Mouse (Mus musculus) MEL (cell line): ENCODE results near the gene Far2. TPM values are rescaled to one million over a fixed set of nuclear protein-coding genes. Genes with fewer than 3 reads are reported as not detected.

Experiments
- DNase-seq: peaks from one replicate; pipeline ENCODE4 v3.0.0; 2011; ENCODE audit warnings: low read depth, low spot score
- H3K27ac ChIP-seq: 2 replicates; pipeline ENCODE4 v1.5.1; 2012; ENCODE audit warnings: low read depth, mild to moderate bottlenecking, control low read depth, low read length, moderate library complexity; ENCODE audit not compliant: control insufficient read depth
- H3K27me3 ChIP-seq, 2 experiments: fragments of 150-350 bp in 1 of 2; sonication (generic) in 1 of 2; 2 replicates each; pipeline ENCODE4 v1.6.1; 2012; ENCODE audit warnings: low read length in 2 of 2, mild to moderate bottlenecking in 2 of 2, improper control_type of control experiment in 1 of 2, moderate library complexity in 1 of 2; ENCODE audit not compliant: insufficient read depth in 2 of 2, control insufficient read depth in 1 of 2
- H3K36me3 ChIP-seq, 2 experiments: 2 replicates each; pipeline ENCODE4 v1.6.1; 2012 to 2014; ENCODE audit warnings: low read length in 2 of 2, improper control_type of control experiment in 1 of 2, inconsistent platforms in 1 of 2, mild to moderate bottlenecking in 1 of 2; ENCODE audit not compliant: insufficient read depth in 2 of 2, control insufficient read depth in 1 of 2
- H3K4me1 ChIP-seq, 2 experiments: fragments of 150-350 bp in 1 of 2; sonication (generic) in 1 of 2; 2 replicates each; pipeline ENCODE4 v1.6.1; 2012; ENCODE audit warnings: low read length in 2 of 2, improper control_type of control experiment in 1 of 2, mild to moderate bottlenecking in 1 of 2; ENCODE audit not compliant: insufficient read depth in 2 of 2, control insufficient read depth in 1 of 2
- H3K4me3 ChIP-seq, 2 experiments: fragments of 150-350 bp in 1 of 2; sonication (generic) in 1 of 2; 2 replicates each; pipeline ENCODE4 v1.5.1; 2012; ENCODE audit warnings: low read depth in 2 of 2, low read length in 2 of 2, mild to moderate bottlenecking in 2 of 2, moderate library complexity in 2 of 2, control low read depth in 1 of 2, improper control_type of control experiment in 1 of 2; ENCODE audit not compliant: control insufficient read depth in 1 of 2, insufficient read depth in 1 of 2
- H3K79me2 ChIP-seq: 2 replicates; pipeline ENCODE4 v1.6.1; 2012; ENCODE audit warnings: mild to moderate bottlenecking, low read length, moderate library complexity; ENCODE audit not compliant: control insufficient read depth, poor library complexity, insufficient read depth
- H3K9ac ChIP-seq: 2 replicates; pipeline ENCODE4 v1.6.1; 2012; ENCODE audit warnings: low read depth, mild to moderate bottlenecking, control low read depth, low read length, moderate library complexity; ENCODE audit not compliant: control insufficient read depth, poor library complexity, severe bottlenecking
- H3K9me3 ChIP-seq: fragments of 150-350 bp; sonication (generic); replicated peaks from 2 replicates; pipeline ENCODE4 v1.6.1; 2012; ENCODE audit warnings: mild to moderate bottlenecking, low read length, improper control_type of control experiment, moderate library complexity; ENCODE audit not compliant: insufficient read depth
- CHD1 ChIP-seq: IDR thresholded peaks from 2 replicates; pipeline ENCODE4 v1.6.1; 2012; ENCODE audit warnings: low read depth, mild to moderate bottlenecking, inconsistent platforms, low read length, improper control_type of control experiment
- E2F4 ChIP-seq: IDR thresholded peaks from 2 replicates; pipeline ENCODE4 v1.6.1; 2011; ENCODE audit warnings: low read depth, low read length, improper control_type of control experiment, borderline replicate concordance
- ELF1 ChIP-seq: IDR thresholded peaks from 2 replicates; pipeline ENCODE4 v1.6.1; 2014; ENCODE audit warnings: low read depth, mild to moderate bottlenecking, inconsistent platforms, low read length, improper control_type of control experiment, moderate library complexity
- EP300 ChIP-seq, 2 experiments: IDR thresholded peaks; 2 replicates each; pipeline ENCODE4 v1.6.1; 2011; ENCODE audit warnings: improper control_type of control experiment in 2 of 2, low read length in 2 of 2, low read depth in 1 of 2, mild to moderate bottlenecking in 1 of 2
- GABPA ChIP-seq: IDR thresholded peaks from 2 replicates; pipeline ENCODE4 v1.6.1; 2012; ENCODE audit warnings: low read depth, mild to moderate bottlenecking, inconsistent platforms, low read length, improper control_type of control experiment, moderate library complexity
- GATA1 ChIP-seq: IDR thresholded peaks from 2 replicates; pipeline ENCODE4 v1.6.1; 2011; ENCODE audit warnings: low read depth, low read length, improper control_type of control experiment
- HCFC1 ChIP-seq: IDR thresholded peaks from 2 replicates; pipeline ENCODE4 v1.6.1; 2012; ENCODE audit warnings: low read depth, mild to moderate bottlenecking, inconsistent platforms, low read length, improper control_type of control experiment, moderate library complexity
- JUND ChIP-seq: IDR thresholded peaks from 2 replicates; pipeline ENCODE4 v1.6.1; 2011; ENCODE audit warnings: low read depth, mild to moderate bottlenecking, improper control_type of control experiment, low read length
- KAT2A ChIP-seq: conservative IDR thresholded peaks from 2 replicates; pipeline ENCODE4 v1.6.1; 2012; ENCODE audit warnings: low read depth, low read length, improper control_type of control experiment, inconsistent platforms
- MAFK ChIP-seq: IDR thresholded peaks from 2 replicates; pipeline ENCODE4 v1.6.1; 2011; ENCODE audit warnings: low read depth, mild to moderate bottlenecking, low read length, improper control_type of control experiment, borderline replicate concordance
- MAX ChIP-seq: IDR thresholded peaks from 2 replicates; pipeline ENCODE4 v1.6.1; 2011; ENCODE audit warnings: low read length, improper control_type of control experiment
- MEF2A ChIP-seq: IDR thresholded peaks from 2 replicates; pipeline ENCODE4 v1.6.1; 2014; ENCODE audit warnings: low read depth, mild to moderate bottlenecking, inconsistent platforms, low read length, improper control_type of control experiment; ENCODE audit not compliant: poor library complexity, insufficient replicate concordance, severe bottlenecking; ENCODE audit errors: extremely low read depth
- MYB ChIP-seq: IDR thresholded peaks from 2 replicates; pipeline ENCODE4 v1.6.1; 2011; ENCODE audit warnings: mild to moderate bottlenecking, low read depth, low read length, improper control_type of control experiment
- NELFE ChIP-seq: IDR thresholded peaks from 2 replicates; pipeline ENCODE4 v1.6.1; 2011; ENCODE audit warnings: low read depth, low read length, improper control_type of control experiment
- NRF1 ChIP-seq: IDR thresholded peaks from 2 replicates; pipeline ENCODE4 v1.6.1; 2014; ENCODE audit warnings: low read depth, mild to moderate bottlenecking, inconsistent platforms, low read length, improper control_type of control experiment, moderate library complexity; ENCODE audit not compliant: poor library complexity, insufficient read depth, severe bottlenecking
- POLR2A ChIP-seq, 2 experiments: IDR thresholded peaks; 2 replicates each; pipeline ENCODE4 v1.6.1; 2011 to 2012; ENCODE audit warnings: low read length in 2 of 2, mild to moderate bottlenecking in 2 of 2, control low read depth in 1 of 2, improper control_type of control experiment in 1 of 2, low read depth in 1 of 2, moderate library complexity in 1 of 2; ENCODE audit not compliant: control insufficient read depth in 1 of 2, insufficient read depth in 1 of 2, poor library complexity in 1 of 2
- POLR2AphosphoS2 ChIP-seq: IDR thresholded peaks from 2 replicates; pipeline ENCODE4 v1.6.1; 2011; ENCODE audit warnings: low read length, improper control_type of control experiment
- POLR2AphosphoS5 ChIP-seq: IDR thresholded peaks from 2 replicates; pipeline ENCODE4 v1.6.1; 2012; ENCODE audit warnings: low read depth, borderline replicate concordance, mild to moderate bottlenecking, inconsistent platforms, low read length, moderate library complexity, mixed read lengths
- RCOR1 ChIP-seq: IDR thresholded peaks from 2 replicates; pipeline ENCODE4 v1.6.1; 2012; ENCODE audit warnings: low read depth, mild to moderate bottlenecking, inconsistent platforms, low read length, improper control_type of control experiment
- SIN3A ChIP-seq: IDR thresholded peaks from 2 replicates; pipeline ENCODE4 v1.6.1; 2012; ENCODE audit warnings: low read length, improper control_type of control experiment, inconsistent platforms
- TAL1 ChIP-seq: IDR thresholded peaks from 2 replicates; pipeline ENCODE4 v1.6.1; 2012; ENCODE audit warnings: mild to moderate bottlenecking, inconsistent platforms, low read length, moderate library complexity, mixed read lengths
- UBTF ChIP-seq: IDR thresholded peaks from 2 replicates; pipeline ENCODE4 v1.6.1; 2012; ENCODE audit warnings: low read depth, mild to moderate bottlenecking, inconsistent platforms, low read length, improper control_type of control experiment, moderate library complexity, borderline replicate concordance; ENCODE audit not compliant: insufficient read depth
- ZC3H11A ChIP-seq: IDR thresholded peaks from 2 replicates; pipeline ENCODE4 v1.6.1; 2012; ENCODE audit warnings: low read depth, mild to moderate bottlenecking, inconsistent platforms, low read length, improper control_type of control experiment
- ZMIZ1 ChIP-seq: IDR thresholded peaks from 2 replicates; pipeline ENCODE4 v1.6.1; 2012; ENCODE audit warnings: low read depth, mild to moderate bottlenecking, inconsistent platforms, low read length, improper control_type of control experiment, moderate library complexity
- polyA plus RNA-seq, 2 experiments: library from polyadenylated mRNA; stranded (reverse) in 1 of 2; unstranded in 1 of 2; fragments of >175 nt in 1 of 2; fragments of >200 nt in 1 of 2; gene quantifications; 2 replicates each; pipeline versions ENCODE4 v1.2.1 to v1.2.4; 2012; ENCODE audit warnings: low replicate concordance in 2 of 2, low read depth in 1 of 2; ENCODE audit not compliant: insufficient read length in 2 of 2, insufficient read depth in 1 of 2, missing spikeins in 1 of 2
- total RNA-seq: library from RNA; depleted of rRNA; stranded (reverse); fragments of 300-350 nt; gene quantifications from 2 replicates; pipeline ENCODE4 v1.2.3, GENCODE M21; 2012

The Far2 gene
- total and polyA plus RNA-seq, 3 experiments: 0.81 to 2.8 TPM; not detected in 1

DNA sequence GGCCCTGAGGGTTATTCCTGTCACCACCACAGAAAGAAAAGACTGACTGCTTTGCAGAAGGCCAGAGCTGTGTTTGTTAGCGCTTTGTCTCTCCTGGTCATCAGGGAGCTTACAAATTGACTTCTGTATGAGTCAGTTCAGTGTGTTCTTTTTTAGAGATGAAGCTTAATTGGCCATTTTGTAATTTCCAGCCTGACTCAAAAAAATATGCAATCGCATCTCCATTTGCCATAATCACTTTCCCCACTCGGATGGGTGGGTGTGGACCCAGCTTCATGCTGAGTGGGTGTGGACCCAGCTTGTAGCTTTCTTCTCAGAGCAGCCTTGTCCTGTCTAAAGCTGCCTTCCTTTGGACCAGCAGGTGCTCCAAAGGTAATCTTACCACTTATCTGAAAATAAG, 26.5 kb downstream of the Far2 start:
- no peak for TF ChIP-seq UBTF
- no peak for TF ChIP-seq GABPA
- no peak for TF ChIP-seq POLR2A (IDR thresholded peaks at IDR 0.05; ENCODE audit: control insufficient read depth in 1 of 2, insufficient read depth in 1 of 2, low read depth in 1 of 2, low read length in 2 of 2, poor library complexity in 1 of 2)
- no peak for TF ChIP-seq MYB
- no peak for TF ChIP-seq ZC3H11A
- TF ChIP-seq ELF1: no peak
- no peak for TF ChIP-seq NRF1
- TF ChIP-seq RCOR1: no peak
- H3K27ac ChIP-seq: no peak overlapping the region
- H3K9ac ChIP-seq: no peak overlapping the region
- no peak overlapping the region for H3K4me3 ChIP-seq
- no peaks in the 10 kb centered on the region for H3K79me2 ChIP-seq
- H3K9me3 ChIP-seq: no peaks in the 10 kb centered on the region
- no peaks in the 10 kb centered on the region for H3K27me3 ChIP-seq
- no peak for DNase-seq
- no peaks in the 10 kb centered on the region for H3K4me1 ChIP-seq
- H3K36me3 ChIP-seq: no peaks in the 10 kb centered on the region

DNA sequence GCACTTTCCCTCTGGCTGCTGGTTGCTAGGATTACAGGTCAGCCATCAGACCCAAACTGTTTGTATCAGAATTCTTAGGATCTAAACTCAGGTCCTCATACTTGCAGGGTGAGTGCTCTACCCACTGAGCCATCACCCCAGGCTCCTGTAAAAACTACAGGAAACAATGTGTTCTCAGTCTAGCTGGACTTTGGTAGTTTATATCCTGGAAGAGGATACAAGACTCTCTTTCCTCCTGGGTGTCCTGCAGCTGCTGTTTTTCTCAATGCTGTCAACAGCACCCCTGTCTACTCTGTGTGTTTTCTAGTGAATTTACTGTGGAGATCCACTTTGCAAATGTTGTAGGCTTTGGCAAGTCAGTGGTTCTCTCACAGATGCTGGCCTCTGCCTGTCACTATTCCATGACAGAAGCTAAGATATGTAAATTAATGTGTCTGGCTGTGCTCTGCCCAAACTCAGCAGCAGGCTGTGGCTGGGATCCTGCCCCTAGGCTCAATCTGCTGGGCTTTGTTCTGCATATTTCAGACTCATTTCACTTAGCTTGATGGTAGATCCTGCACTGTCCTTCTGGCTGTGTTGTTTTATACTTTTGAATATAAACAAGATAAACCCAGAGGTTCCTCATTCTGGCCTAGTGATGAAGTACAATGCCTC, 27.3 kb downstream of the Far2 start:
- Histone ChIP-seq H3K9ac (no peak overlapping the region), H3K9me3 (no peaks in the 10 kb centered on the region), H3K4me3 (no peak overlapping the region), H3K27me3 (no peaks in the 10 kb centered on the region), H3K36me3 (no peaks in the 10 kb centered on the region), H3K4me1 (no peaks in the 10 kb centered on the region), H3K79me2 (no peaks in the 10 kb centered on the region), H3K27ac (no peak overlapping the region)
- DNase-seq: no peak
- TF ChIP-seq EP300 (IDR thresholded peaks at IDR 0.05; ENCODE audit: low read depth in 1 of 2, low read length in 2 of 2) (no peak), RCOR1 (no peak), NRF1 (no peak), POLR2AphosphoS2 (no peak), MAFK (no peak), TAL1 (no peak), SIN3A (no peak), MAX (no peak), UBTF (no peak), KAT2A (no peak), GATA1 (no peak), POLR2AphosphoS5 (no peak), E2F4 (no peak), JUND (no peak), CHD1 (no peak), ZMIZ1 (no peak), MEF2A (no peak), ZC3H11A (no peak), HCFC1 (no peak), NELFE (no peak)
